Mouse (Mus musculus): Measurements from ENCODE around the gene Rnf11.

- TF ChIP-seq CTCF (conservative IDR thresholded peaks at IDR 0.05; ENCODE audit: low read length) (no peak), POU5F1 (IDR thresholded peaks at IDR 0.05; ENCODE audit: borderline replicate concordance, low read length) (no peak), NANOG (IDR thresholded peaks at IDR 0.05; ENCODE audit: borderline replicate concordance, low read length) (no peak)
Observed at GRCm38 (mm10) chr4:109432668-109433375, 51.7 kb downstream of the Rnf11 start.
